Mouse (Mus musculus) heart, adult 2 months (tissue): ENCODE measurements at regions not wholly inside any gene's neighbourhood (a gene's known extent, or its start where the extent isn't known, plus 50 kb on each side); places are given as distances from the start of the nearest gene placed in this dataset.

Source experiments
- DNase-seq, 2 experiments: peaks; one replicate each; pipeline ENCODE4 v3.0.0; 2021
- H3K27ac ChIP-seq: fragments of 200-600 bp; 2 replicates; pipeline ENCODE4 v1.8.1; 2022
- H3K27me3 ChIP-seq: fragments of 200-500 bp; 2 replicates; pipeline ENCODE4 v1.6.1; 2012; ENCODE audit warnings: mild to moderate bottlenecking, low read length, inconsistent platforms, mixed read lengths; ENCODE audit not compliant: control insufficient read depth, insufficient read depth
- H3K36me3 ChIP-seq: fragments of 200-500 bp; 2 replicates; pipeline ENCODE4 v1.6.1; 2012; ENCODE audit warnings: low read length, inconsistent platforms; ENCODE audit not compliant: control insufficient read depth, insufficient read depth
- H3K4me1 ChIP-seq: fragments of 200-500 bp; 2 replicates; pipeline ENCODE4 v1.6.1; 2011; ENCODE audit warnings: low read length; ENCODE audit not compliant: control insufficient read depth, insufficient read depth
- H3K4me3 ChIP-seq: fragments of 200-600 bp; 2 replicates; pipeline ENCODE4 v1.8.1; 2022
- H3K79me2 ChIP-seq: fragments of 200-500 bp; replicated peaks from 2 replicates; pipeline ENCODE4 v1.6.1; 2012; ENCODE audit warnings: mild to moderate bottlenecking, inconsistent platforms, low read length, moderate library complexity, mixed read lengths; ENCODE audit not compliant: control insufficient read depth, insufficient read depth
- H3K9ac ChIP-seq: fragments of 200-500 bp; 2 replicates; pipeline ENCODE4 v1.6.1; 2012; ENCODE audit warnings: low read depth, mild to moderate bottlenecking, control low read depth, inconsistent platforms, low read length, mixed read lengths
- CTCF ChIP-seq: fragments of 200-600 bp; IDR thresholded peaks from 2 replicates; pipeline ENCODE4 v1.8.1; 2022; ENCODE audit warnings: antibody characterized with exemption, mild to moderate bottlenecking, moderate library complexity
- EP300 ChIP-seq: fragments of 200-500 bp; IDR thresholded peaks from 2 replicates; pipeline ENCODE4 v1.6.1; 2011; ENCODE audit warnings: low read depth, low read length, control low read depth; ENCODE audit not compliant: insufficient read depth
- POLR2A ChIP-seq: fragments of 200-500 bp; IDR thresholded peaks from 2 replicates; pipeline ENCODE4 v1.6.1; 2011; ENCODE audit warnings: mild to moderate bottlenecking, low read depth, low read length, control low read depth; ENCODE audit not compliant: insufficient read depth
- WGBS: fragments of 180-500 bp; shearing (Covaris S2); methylation state at CpG from one replicate; pipeline ENCODE4 v1.1.7; 2018; 5-methylcytosine and 5-hydroxymethylcytosine counted together
- intact Hi-C: fragments of 180-260 bp; cut with DNase I; formaldehyde crosslinking; loops from one replicate; pipeline ENCODE4 v1.15.1; 2025

DNA sequence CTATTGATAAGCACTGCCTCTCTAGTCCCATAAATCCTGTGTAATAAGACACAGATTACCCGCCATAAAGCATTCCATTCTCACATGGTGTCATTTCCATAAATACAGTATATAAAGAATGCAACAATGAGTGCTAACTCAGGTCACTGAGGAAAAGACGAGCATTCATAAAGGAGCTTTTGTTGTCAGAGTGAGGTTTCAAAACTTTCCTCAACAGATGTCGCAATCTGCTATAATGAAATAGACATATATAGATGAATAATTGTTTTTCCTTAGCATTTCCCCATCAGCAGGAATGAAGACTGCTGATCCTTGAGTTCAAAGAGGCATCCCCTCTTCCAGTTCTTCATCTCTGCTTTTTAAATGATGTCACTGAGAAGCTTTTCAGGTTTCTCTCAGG is 270.3 kb downstream of the Brinp2 start:
- Histone ChIP-seq H3K79me2 (no peaks in the 10 kb centered on the region), H3K27ac (no peak overlapping the region), H3K36me3 (no peaks in the 10 kb centered on the region), H3K4me3 (no peak overlapping the region), H3K9ac (no peak overlapping the region), H3K27me3 (no peaks in the 10 kb centered on the region), H3K4me1 (no peaks in the 10 kb centered on the region)
- no peak for DNase-seq
- intact Hi-C loops, result no loop called here
- WGBS, result 85% methylated on average over 3 of the region's 3 CpGs
- TF ChIP-seq POLR2A (no peak), CTCF (no peak), EP300 (no peak)

GRCm38 (mm10) chr1:158097500-158097899 is 258.6 kb downstream of the Brinp2 start:
- 74% methylated on average over 4 of the region's 4 CpGs for WGBS
- DNase-seq, result no peak
- H3K9ac ChIP-seq, result no peak overlapping the region
- no peak overlapping the region for H3K4me3 ChIP-seq
- no peak for TF ChIP-seq POLR2A
- no peak for TF ChIP-seq CTCF
- intact Hi-C loops, result no loop called here
- H3K4me1 ChIP-seq, result no peaks in the 10 kb centered on the region
- no peaks in the 10 kb centered on the region for H3K27me3 ChIP-seq
- H3K36me3 ChIP-seq, result no peaks in the 10 kb centered on the region
- H3K79me2 ChIP-seq, result no peaks in the 10 kb centered on the region
- H3K27ac ChIP-seq, result no peak overlapping the region

DNA sequence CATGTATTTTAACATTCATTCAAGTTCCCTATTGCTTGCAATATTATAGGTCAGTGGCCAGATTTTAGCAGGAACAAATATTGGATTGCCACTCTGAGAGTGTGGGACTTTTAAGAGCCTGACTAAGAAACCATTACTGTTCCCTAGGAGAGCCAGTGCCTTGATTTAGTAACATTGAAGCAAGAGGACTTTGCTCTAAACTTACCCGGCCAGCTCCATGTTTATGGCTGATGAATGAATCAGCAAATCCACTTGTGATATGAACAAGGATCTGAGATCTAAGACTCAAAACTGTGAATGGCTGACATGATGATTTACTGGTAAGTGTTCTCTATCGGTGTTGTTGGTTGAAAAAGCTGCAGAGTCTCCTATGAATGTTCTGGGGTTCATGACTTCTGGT is 236.4 kb downstream of the Brinp2 start:
- H3K27ac ChIP-seq, result no peak overlapping the region
- no peaks in the 10 kb centered on the region for H3K36me3 ChIP-seq
- H3K79me2 ChIP-seq, result no peaks in the 10 kb centered on the region
- no peak for DNase-seq
- H3K9ac ChIP-seq, result no peak overlapping the region
- H3K4me3 ChIP-seq, result no peak overlapping the region
- intact Hi-C loops, result no loop called here
- H3K4me1 ChIP-seq, result no peaks in the 10 kb centered on the region
- H3K27me3 ChIP-seq, result no peaks in the 10 kb centered on the region
- TF ChIP-seq EP300, result no peak
- no peak for TF ChIP-seq POLR2A
- no peak for TF ChIP-seq CTCF
- 83% methylated on average over 2 of the region's 2 CpGs for WGBS

- Histone ChIP-seq H3K36me3 (no peaks in the 10 kb centered on the region), H3K9ac (no peak overlapping the region), H3K4me1 (no peaks in the 10 kb centered on the region), H3K27me3 (no peaks in the 10 kb centered on the region), H3K4me3 (no peak overlapping the region), H3K27ac (no peak overlapping the region), H3K79me2 (no peaks in the 10 kb centered on the region)
- intact Hi-C loops, result no loop called here
- TF ChIP-seq EP300 (no peak), CTCF (no peak), POLR2A (no peak)
- no peak for DNase-seq
- 72% methylated on average over 3 of the region's 3 CpGs for WGBS
These were observed 231.2 kb downstream of the Brinp2 start for GRCm38 (mm10) chr1:158124902-158125301.

DNA sequence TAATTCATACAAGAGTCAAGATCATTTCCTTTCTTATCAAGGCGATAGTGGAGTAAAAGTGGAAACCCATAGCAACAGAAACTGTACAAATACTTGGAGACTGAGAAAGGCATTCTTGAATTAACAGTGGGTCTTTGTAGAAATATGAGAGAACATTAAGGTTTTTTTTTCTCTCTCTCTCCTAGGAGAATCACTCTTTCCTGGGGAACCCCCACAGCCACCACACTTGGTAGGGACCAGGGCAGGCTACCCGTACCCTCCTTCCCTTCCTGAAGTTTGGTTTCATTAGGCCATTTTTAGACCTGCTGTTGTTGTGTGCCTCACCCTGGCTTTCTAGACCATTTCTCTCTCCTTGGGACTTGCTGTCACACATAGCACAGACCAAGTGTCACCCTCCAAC is 229.9 kb downstream of the Brinp2 start:
- no peak for DNase-seq
- 67% methylated on average over 2 of the region's 2 CpGs for WGBS
- H3K79me2 ChIP-seq, result no peaks in the 10 kb centered on the region
- no peaks in the 10 kb centered on the region for H3K36me3 ChIP-seq
- H3K4me3 ChIP-seq, result no peak overlapping the region
- H3K9ac ChIP-seq, result no peak overlapping the region
- intact Hi-C loops, result no loop called here
- H3K4me1 ChIP-seq, result no peaks in the 10 kb centered on the region
- TF ChIP-seq CTCF, result no peak
- no peak overlapping the region for H3K27ac ChIP-seq
- H3K27me3 ChIP-seq, result no peaks in the 10 kb centered on the region

DNA sequence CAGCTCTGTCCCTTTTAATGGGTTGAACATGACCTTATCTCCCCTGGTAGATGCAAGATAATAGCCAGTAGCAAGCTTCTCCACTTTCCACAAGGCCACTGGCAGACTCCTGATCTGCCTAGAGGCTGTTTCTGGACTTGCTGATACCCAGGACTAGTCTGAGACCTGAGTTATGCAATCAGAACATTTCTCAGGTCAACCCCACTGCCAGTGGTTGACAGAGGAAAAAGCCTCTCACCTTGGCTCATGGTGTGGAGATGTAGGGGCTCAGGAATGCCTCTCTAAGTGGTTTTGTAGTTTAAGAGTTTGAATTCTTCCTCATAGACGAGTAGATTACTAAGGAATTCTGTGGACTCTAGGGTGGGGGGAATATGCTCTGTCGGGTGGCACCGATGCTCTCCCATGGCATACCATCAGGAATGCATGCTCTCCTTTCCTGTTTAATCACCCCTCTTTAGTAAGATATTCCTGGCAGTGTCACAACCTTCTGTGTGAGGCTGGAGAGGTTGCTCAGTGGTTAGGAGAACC is 226.8 kb downstream of the Brinp2 start:
- intact Hi-C loops, result no loop called here

GRCm38 (mm10) chr1:158147525-158147924 is 208.6 kb downstream of the Brinp2 start:
- intact Hi-C loops, result no loop called here
- DNase-seq, result no peak
- no peak overlapping the region for H3K4me3 ChIP-seq
- 22% methylated on average over 3 of the region's 3 CpGs for WGBS
- H3K27me3 ChIP-seq, result no peaks in the 10 kb centered on the region
- H3K27ac ChIP-seq, result no peak overlapping the region
- no peak overlapping the region for H3K9ac ChIP-seq
- no peaks in the 10 kb centered on the region for H3K4me1 ChIP-seq
- no peaks in the 10 kb centered on the region for H3K79me2 ChIP-seq
- no peak for TF ChIP-seq POLR2A
- TF ChIP-seq CTCF, result no peak
- TF ChIP-seq EP300, result no peak
- no peaks in the 10 kb centered on the region for H3K36me3 ChIP-seq

More for the DNA sequence above, 226.8 kb downstream of the Brinp2 start:
- no peak overlapping the region for H3K4me3 ChIP-seq
- no peak for DNase-seq
- no peak overlapping the region for H3K9ac ChIP-seq
- 60% methylated on average over 3 of the region's 3 CpGs for WGBS
- H3K27me3 ChIP-seq, result no peaks in the 10 kb centered on the region
- no peaks in the 10 kb centered on the region for H3K4me1 ChIP-seq
- H3K79me2 ChIP-seq, result no peaks in the 10 kb centered on the region
- H3K27ac ChIP-seq, result no peak overlapping the region
- H3K36me3 ChIP-seq, result no peaks in the 10 kb centered on the region
- TF ChIP-seq POLR2A (no peak), EP300 (no peak), CTCF (no peak)
